Mouse (Mus musculus): ENCODE measurements around the gene Liph. TPM values are rescaled to one million over a fixed set of nuclear protein-coding genes. Genes with fewer than 3 reads are reported as not detected.

Gene Liph
- polyA plus RNA-seq (2017; shearing (Covaris generic)), result under 1 TPM in 1 of 2 experiments, not detected in 1; 0.91 TPM

DNA sequence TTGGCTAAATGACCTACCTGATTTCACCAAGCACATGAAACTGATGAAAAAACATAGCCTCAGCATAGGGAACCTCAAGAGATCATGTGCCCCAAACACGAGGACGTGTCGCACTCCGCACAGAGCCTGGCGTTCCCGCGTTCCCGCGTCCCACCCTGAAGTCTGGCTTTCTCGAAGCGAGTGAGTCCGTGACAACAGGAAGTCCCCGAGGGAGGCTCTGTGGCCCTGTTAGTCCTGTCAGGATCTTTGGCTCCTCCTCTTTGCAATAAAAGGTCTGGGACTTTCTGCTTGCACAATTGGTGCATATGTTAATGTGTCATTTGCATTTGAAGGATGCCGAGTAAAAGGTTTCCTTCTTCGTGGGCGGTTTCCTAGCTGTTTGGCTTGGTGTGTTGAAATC lies at the start of gene Liph:
Liph (minus strand) TSS at position 360 of the 400 bp plus-strand sequence.

DNA sequence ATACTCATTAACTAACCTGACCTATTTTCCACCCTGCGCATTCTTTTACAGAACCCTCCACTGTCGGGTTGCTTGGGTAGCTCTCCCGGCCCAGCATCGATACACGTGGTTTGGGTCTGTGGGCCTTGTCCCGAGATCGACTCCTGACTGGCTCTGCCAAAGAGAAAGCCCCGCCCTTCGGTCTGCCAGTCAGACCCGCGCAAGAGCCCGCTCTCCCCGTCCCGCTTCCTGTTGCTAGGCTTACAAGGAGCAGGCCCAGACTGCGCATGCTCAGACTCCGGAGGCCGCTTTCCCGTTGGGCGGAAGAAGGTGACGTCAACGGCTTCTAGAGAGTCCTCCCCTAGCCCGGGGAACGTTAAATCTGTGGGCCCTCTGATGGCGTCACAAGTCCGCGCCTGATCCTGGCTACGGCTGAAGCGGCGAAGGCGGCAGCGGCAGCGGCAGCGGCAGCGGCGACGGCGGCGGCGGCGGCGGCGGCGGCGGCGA lies 13.7 kb upstream of the Liph start, which contains the start of gene Senp2:
Senp2 (plus strand) TSS at position 386 of the 486 bp plus-strand sequence.

DNA sequence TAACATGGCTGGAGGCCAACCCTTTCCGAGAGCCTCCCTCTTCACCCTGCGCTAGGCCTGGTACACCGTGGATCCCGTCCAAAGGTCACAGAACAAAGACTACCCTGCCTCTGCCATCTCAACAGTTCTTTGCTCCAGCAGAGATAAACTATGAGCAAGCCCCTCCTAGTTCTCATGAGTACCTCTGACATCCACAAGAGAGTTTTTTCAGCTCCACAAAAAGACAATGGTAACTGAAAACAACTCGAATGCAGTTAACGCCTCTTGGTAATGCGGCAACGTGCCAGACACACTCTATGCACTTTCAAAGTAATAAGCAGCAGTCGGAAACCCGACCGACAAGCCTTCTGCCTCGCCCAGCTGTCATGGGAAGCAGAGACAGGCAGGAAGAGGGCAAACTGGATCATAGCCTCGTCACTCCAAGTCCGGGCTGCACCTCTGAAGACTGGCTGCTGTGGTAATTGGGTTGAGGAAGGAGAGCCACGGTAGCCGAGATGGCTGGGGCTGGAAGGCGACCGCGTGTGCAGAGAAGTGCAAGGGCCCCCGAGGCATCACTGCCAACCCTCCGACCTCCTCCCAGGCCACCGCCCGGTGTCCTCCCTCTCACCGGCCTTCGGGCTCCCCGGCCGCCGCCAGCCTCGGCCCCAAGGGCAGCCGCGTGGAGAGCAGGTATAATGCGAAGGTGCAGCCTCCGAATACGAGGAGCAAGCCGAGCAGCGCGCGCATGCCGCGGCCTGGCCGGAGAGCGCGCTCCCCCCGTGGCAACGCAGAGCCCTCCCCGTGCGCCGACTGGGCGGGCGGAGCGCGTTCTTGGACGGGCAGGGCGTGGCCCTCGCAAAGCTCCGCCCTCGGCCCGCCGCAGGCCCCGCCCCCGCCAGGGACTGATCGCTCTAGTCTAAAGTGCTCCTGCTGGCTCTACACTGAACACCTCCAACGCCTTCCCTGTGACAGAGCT lies 48.4 kb downstream of the Liph start, which contains the start of gene Tmem41a:
Tmem41a (minus strand) TSS at position 792 of the 955 bp plus-strand sequence.

Other genes starting within 250 kb of the Liph start
- 10 to 100 TPM in 1 of 2 experiments, 1 to 10 TPM in 1; 9.4 to 11.8 TPM for gene Ehhadh, start 207.9 kb downstream of the Liph start, polyA plus RNA-seq (2017; shearing (Covaris generic))
- gene Map3k13, start 201.3 kb downstream of the Liph start, polyA plus RNA-seq (2017; shearing (Covaris generic)), result under 1 TPM; 0.14 to 0.32 TPM
- gene Tmem41a, start 48.1 kb downstream of the Liph start, polyA plus RNA-seq (2017; shearing (Covaris generic)), result 10 to 100 TPM in 1 of 2 experiments, 1 to 10 TPM in 1; 8.8 to 18.2 TPM
- 10 to 100 TPM; 50.5 to 53.7 TPM for gene Senp2, start 13.8 kb upstream of the Liph start, polyA plus RNA-seq (2017; shearing (Covaris generic))
- gene Igf2bp2, start 167.6 kb upstream of the Liph start, polyA plus RNA-seq (2017; shearing (Covaris generic)), result 1 to 10 TPM in 1 of 2 experiments, under 1 TPM in 1; 0.26 to 1.4 TPM